Mouse (Mus musculus) embryonic facial prominence, embryonic 10.5 days (tissue): Measurements from ENCODE around the gene Dennd5b. TPM values are rescaled to one million over a fixed set of nuclear protein-coding genes. Genes with fewer than 3 reads are reported as not detected.
"Not testable (repeated sequence)": the region's sequence is repeated elsewhere in the genome, so short reads cannot be mapped to it uniquely, and the experiment has no call there.

Experiments
- DNase-seq: peaks from one replicate; pipeline ENCODE4 v3.0.0-alpha.2; 2017; ENCODE audit warnings: low spot score
- H3K27ac ChIP-seq: fragments of 300-500 bp; sonication (generic); replicated peaks from 2 replicates; pipeline ENCODE4 v1.5.1; 2016; ENCODE audit warnings: mild to moderate bottlenecking
- H3K27me3 ChIP-seq: fragments of 300-500 bp; sonication (generic); replicated peaks from 2 replicates; pipeline ENCODE4 v1.6.1; 2016; ENCODE audit warnings: low read depth, mild to moderate bottlenecking; ENCODE audit not compliant: poor library complexity, severe bottlenecking
- H3K36me3 ChIP-seq: fragments of 300-500 bp; sonication (generic); replicated peaks from 2 replicates; pipeline ENCODE4 v1.6.1; 2016; ENCODE audit warnings: mild to moderate bottlenecking, moderate library complexity
- H3K4me1 ChIP-seq: fragments of 300-500 bp; sonication (generic); 2 replicates; pipeline ENCODE4 v1.6.1; 2016
- H3K4me3 ChIP-seq: fragments of 300-500 bp; sonication (generic); 2 replicates; pipeline ENCODE4 v1.5.1; 2016; ENCODE audit warnings: mild to moderate bottlenecking, moderate library complexity
- H3K9me3 ChIP-seq: fragments of 300-500 bp; sonication (generic); 2 replicates; pipeline ENCODE4 v1.6.1; 2016; ENCODE audit warnings: mild to moderate bottlenecking
- WGBS: fragments of 180-500 bp; shearing (Covaris S2); methylation state at CpG from one replicate; pipeline ENCODE4 v1.1.7; 2016; 5-methylcytosine and 5-hydroxymethylcytosine counted together
- polyA plus RNA-seq: library from polyadenylated mRNA; unstranded; fragments of >200 nt; fragmentation: Nextera tagmentation; extraction: Ambion mirVana; gene quantifications from 2 replicates; pipeline ENCODE4 v1.2.1, GENCODE M21; 2016

Gene Dennd5b
- polyA plus RNA-seq, 1 experiment from 2014 or later: 10.8 TPM

- not testable (repeated sequence) for H3K36me3 ChIP-seq, H3K27ac ChIP-seq, H3K4me3 ChIP-seq, H3K9me3 ChIP-seq, H3K27me3 ChIP-seq, DNase-seq
- WGBS: 82% methylated on average over 8 of the region's 8 CpGs
- H3K4me1 ChIP-seq: peaks cover 19% of the 10 kb centered on the region
Measured at GRCm38 (mm10) chr6:149129870-149130269, 28.4 kb upstream of the Dennd5b start, which contains the start of gene Gm10203. Gene Gm10203, plus strand, starts transcription at chr6:149130170.

- H3K27me3 ChIP-seq: no peaks in the 10 kb centered on the region
- H3K9me3 ChIP-seq: no peaks in the 10 kb centered on the region
- 73% methylated on average over 4 of the region's 4 CpGs for WGBS
- H3K27ac ChIP-seq: no peak overlapping the region
- peaks cover 6% of the 10 kb centered on the region; the same call in 1 of the 2 replicates for H3K4me1 ChIP-seq
- no peak overlapping the region for H3K4me3 ChIP-seq
- DNase-seq: peak; percentile 34
- no peaks in the 10 kb centered on the region for H3K36me3 ChIP-seq
Measured at GRCm38 (mm10) chr6:149126675-149127074, 25.2 kb upstream of the Dennd5b start.

- H3K4me1 ChIP-seq: peaks cover 4% of the 10 kb centered on the region; the same call in 1 of the 2 replicates
- H3K4me3 ChIP-seq: no peak overlapping the region
- H3K27ac ChIP-seq: no peak overlapping the region
- DNase-seq: no peak
- WGBS: 88% methylated on average over 3 of the region's 3 CpGs
- no peaks in the 10 kb centered on the region for H3K36me3 ChIP-seq
- H3K27me3 ChIP-seq: no peaks in the 10 kb centered on the region
- H3K9me3 ChIP-seq: no peaks in the 10 kb centered on the region
Measured at GRCm38 (mm10) chr6:149123042-149123441, 21.6 kb upstream of the Dennd5b start.

- Histone ChIP-seq H3K27me3 (no peaks in the 10 kb centered on the region), H3K9me3 (no peaks in the 10 kb centered on the region), H3K36me3 (no peaks in the 10 kb centered on the region), H3K4me3 (no peak overlapping the region), H3K27ac (no peak overlapping the region), H3K4me1 (peaks cover 4% of the 10 kb centered on the region; the same call in 1 of the 2 replicates)
- peak; percentile 27 for DNase-seq
- 43% methylated on average over 2 of the region's 2 CpGs for WGBS
Measured at GRCm38 (mm10) chr6:149119853-149120252, 18.4 kb upstream of the Dennd5b start.

GRCm38 (mm10) chr6:149118935-149119334 lies 17.5 kb upstream of the Dennd5b start:
- Histone ChIP-seq H3K4me1 (peaks cover 4% of the 10 kb centered on the region; the same call in 1 of the 2 replicates), H3K9me3 (no peaks in the 10 kb centered on the region), H3K27me3 (no peaks in the 10 kb centered on the region), H3K36me3 (no peaks in the 10 kb centered on the region), H3K27ac (no peak overlapping the region), H3K4me3 (no peak overlapping the region)
- WGBS: 59% methylated on average over 2 of the region's 2 CpGs
- DNase-seq: no peak

GRCm38 (mm10) chr6:149116992-149117391 lies 15.5 kb upstream of the Dennd5b start:
- DNase-seq: no peak
- H3K27me3 ChIP-seq: no peaks in the 10 kb centered on the region
- H3K9me3 ChIP-seq: no peaks in the 10 kb centered on the region
- no peaks in the 10 kb centered on the region for H3K36me3 ChIP-seq
- H3K4me3 ChIP-seq: no peak overlapping the region
- no peak overlapping the region for H3K27ac ChIP-seq
- peaks cover 4% of the 10 kb centered on the region; the same call in 1 of the 2 replicates for H3K4me1 ChIP-seq

- Histone ChIP-seq H3K27ac (no peak overlapping the region), H3K36me3 (no peaks in the 10 kb centered on the region), H3K4me1 (no peaks in the 10 kb centered on the region), H3K9me3 (no peaks in the 10 kb centered on the region), H3K27me3 (0 out of 2 replicates have a peak, but pooled peaks cover 11% of the 10 kb centered on the region), H3K4me3 (no peak overlapping the region)
- WGBS: 80% methylated on average over 2 of the region's 2 CpGs
- no peak for DNase-seq
Measured at GRCm38 (mm10) chr6:149108909-149109308, 7.4 kb upstream of the Dennd5b start.

- Histone ChIP-seq H3K9me3 (no peaks in the 10 kb centered on the region), H3K4me1 (no peaks in the 10 kb centered on the region), H3K36me3 (no peaks in the 10 kb centered on the region), H3K27me3 (peaks cover 21% of the 10 kb centered on the region), H3K27ac (no peak overlapping the region), H3K4me3 (no peak overlapping the region)
- DNase-seq: no peak
- WGBS: 78% methylated on average over 3 of the region's 3 CpGs
Measured at GRCm38 (mm10) chr6:149107615-149108014, 6.1 kb upstream of the Dennd5b start.

- H3K9me3 ChIP-seq: no peaks in the 10 kb centered on the region
- DNase-seq: no peak
- H3K27ac ChIP-seq: no peak overlapping the region
- WGBS: 92% methylated on average over 1 of the region's 1 CpGs
- H3K36me3 ChIP-seq: no peaks in the 10 kb centered on the region
- peaks cover 30% of the 10 kb centered on the region for H3K27me3 ChIP-seq
- H3K4me3 ChIP-seq: no peak overlapping the region
- H3K4me1 ChIP-seq: peaks cover 5% of the 10 kb centered on the region; the same call in 1 of the 2 replicates
Measured at GRCm38 (mm10) chr6:149103451-149103850, 2.0 kb upstream of the Dennd5b start.

GRCm38 (mm10) chr6:149101943-149102243 lies 413 bp upstream of the Dennd5b start:
- Histone ChIP-seq H3K4me1 (peaks cover 5% of the 10 kb centered on the region; the same call in 1 of the 2 replicates), H3K27ac (peak overlapping the region; percentile 94), H3K36me3 (no peaks in the 10 kb centered on the region), H3K27me3 (peaks cover 30% of the 10 kb centered on the region), H3K4me3 (peak overlapping the region; percentile 93), H3K9me3 (no peaks in the 10 kb centered on the region)
- 16% methylated on average over 7 of the region's 7 CpGs for WGBS
- no peak for DNase-seq

GRCm38 (mm10) chr6:149100174-149101075 lies 1.1 kb downstream of the Dennd5b start:
- Histone ChIP-seq H3K27me3 (peaks cover 29% of the 10 kb centered on the region), H3K9me3 (no peaks in the 10 kb centered on the region), H3K4me3 (peak overlapping the region; percentile 93), H3K4me1 (peaks cover 5% of the 10 kb centered on the region; the same call in 1 of the 2 replicates), H3K27ac (peak overlapping the region; percentile 94), H3K36me3 (no peaks in the 10 kb centered on the region)
- peak; percentile 80 for DNase-seq
- 2% methylated on average over 52 of the region's 52 CpGs for WGBS

- Histone ChIP-seq H3K9me3 (no peaks in the 10 kb centered on the region), H3K4me3 (no peak overlapping the region), H3K27ac (no peak overlapping the region), H3K36me3 (no peaks in the 10 kb centered on the region), H3K27me3 (peaks cover 18% of the 10 kb centered on the region), H3K4me1 (peaks cover 8% of the 10 kb centered on the region; the same call in 1 of the 2 replicates)
- no peak for DNase-seq
Measured at GRCm38 (mm10) chr6:149098993-149099392, 2.5 kb downstream of the Dennd5b start.

- Histone ChIP-seq H3K4me1 (peaks cover 17% of the 10 kb centered on the region), H3K9me3 (no peaks in the 10 kb centered on the region), H3K4me3 (no peak overlapping the region), H3K36me3 (no peaks in the 10 kb centered on the region), H3K27ac (no peak overlapping the region), H3K27me3 (0 out of 2 replicates have a peak, but pooled peaks cover 6% of the 10 kb centered on the region)
- DNase-seq: no peak
- 91% methylated on average over 1 of the region's 1 CpGs for WGBS
Measured at GRCm38 (mm10) chr6:149097276-149097675, 4.2 kb downstream of the Dennd5b start.
